Mouse (Mus musculus) small intestine, adult 2 months (tissue): ENCODE data around the gene Vwa7. TPM values are rescaled to one million over a fixed set of nuclear protein-coding genes. Genes with fewer than 3 reads are reported as not detected.

Experiments used
- H3K27ac ChIP-seq: fragments of 200-500 bp; 2 replicates; pipeline ENCODE4 v1.5.1; 2012; ENCODE audit warnings: low read depth, low read length, control low read depth, inconsistent platforms; ENCODE audit not compliant: insufficient read depth
- H3K27me3 ChIP-seq: fragments of 200-500 bp; 2 replicates; pipeline ENCODE4 v1.6.1; 2012; ENCODE audit warnings: mild to moderate bottlenecking, moderate library complexity, low read length, inconsistent platforms; ENCODE audit not compliant: control insufficient read depth, insufficient read depth
- H3K36me3 ChIP-seq: fragments of 200-500 bp; 2 replicates; pipeline ENCODE4 v1.6.1; 2012; ENCODE audit warnings: mild to moderate bottlenecking, low read length, control low read depth, inconsistent platforms; ENCODE audit not compliant: control insufficient read depth, insufficient read depth
- H3K4me1 ChIP-seq: fragments of 200-500 bp; 2 replicates; pipeline ENCODE4 v1.6.1; 2012; ENCODE audit warnings: low read length, inconsistent platforms, mixed read lengths; ENCODE audit not compliant: control insufficient read depth, insufficient read depth, insufficient read length
- H3K4me3 ChIP-seq: fragments of 200-500 bp; 2 replicates; pipeline ENCODE4 v1.5.1; 2012; ENCODE audit warnings: low read depth, mild to moderate bottlenecking, control low read depth, inconsistent platforms, low read length, moderate library complexity
- CTCF ChIP-seq: fragments of 200-500 bp; IDR thresholded peaks from 2 replicates; pipeline ENCODE4 v1.5.1; 2012; ENCODE audit warnings: low read depth, mild to moderate bottlenecking, control low read depth, inconsistent platforms, low read length, moderate library complexity, mixed read lengths; ENCODE audit not compliant: insufficient replicate concordance, insufficient read length; ENCODE audit errors: extremely low read depth
- POLR2A ChIP-seq: fragments of 200-500 bp; IDR thresholded peaks from 2 replicates; pipeline ENCODE4 v1.6.1; 2012; ENCODE audit warnings: low read depth, mild to moderate bottlenecking, control low read depth, inconsistent platforms, low read length, moderate library complexity
- WGBS: fragments of 180-500 bp; shearing (Covaris S2); methylation state at CpG from one replicate; pipeline ENCODE4 v1.1.7; 2018; 5-methylcytosine and 5-hydroxymethylcytosine counted together
- polyA plus RNA-seq: library from polyadenylated mRNA; depleted of rRNA; stranded (reverse); fragments of >200 nt; gene quantifications from 2 replicates; pipeline ENCODE4 v1.2.3, GENCODE M21; 2012

Vwa7 gene
- polyA plus RNA-seq, 1 experiment = 0.82 TPM

DNA sequence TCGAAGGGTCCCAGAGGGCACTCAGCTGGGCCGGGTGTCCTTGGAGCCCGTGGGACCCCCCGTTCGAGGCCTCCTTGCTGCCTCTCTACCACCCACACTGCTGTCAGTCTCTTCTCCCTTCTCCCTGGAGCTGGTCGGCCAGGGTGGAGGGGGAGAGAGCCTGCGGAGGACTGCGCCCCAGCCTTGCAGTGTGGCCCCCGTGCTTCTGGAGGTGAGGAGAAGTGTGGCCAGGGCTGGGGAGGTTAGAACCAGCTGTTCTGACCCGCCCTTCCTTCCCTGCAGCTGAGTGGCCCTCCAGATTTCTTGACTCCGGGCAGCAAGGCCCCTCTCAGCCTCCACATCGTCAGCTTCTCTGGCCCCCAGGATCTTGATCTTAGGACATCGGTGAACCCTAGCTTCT lies 7.9 kb downstream of the Vwa7 start:
- Histone ChIP-seq H3K4me1 (peaks cover 25% of the 10 kb centered on the region), H3K27me3 (no peaks in the 10 kb centered on the region), H3K36me3 (no peaks in the 10 kb centered on the region), H3K27ac (no peak overlapping the region), H3K4me3 (no peak overlapping the region)
- no peak for TF ChIP-seq CTCF
- TF ChIP-seq POLR2A = no peak
- 74% methylated on average over 13 of the region's 13 CpGs for WGBS

- WGBS = 73% methylated on average over 10 of the region's 10 CpGs
These were observed 8.5 kb downstream of the Vwa7 start for GRCm38 (mm10) chr17:35024691-35025488.

DNA sequence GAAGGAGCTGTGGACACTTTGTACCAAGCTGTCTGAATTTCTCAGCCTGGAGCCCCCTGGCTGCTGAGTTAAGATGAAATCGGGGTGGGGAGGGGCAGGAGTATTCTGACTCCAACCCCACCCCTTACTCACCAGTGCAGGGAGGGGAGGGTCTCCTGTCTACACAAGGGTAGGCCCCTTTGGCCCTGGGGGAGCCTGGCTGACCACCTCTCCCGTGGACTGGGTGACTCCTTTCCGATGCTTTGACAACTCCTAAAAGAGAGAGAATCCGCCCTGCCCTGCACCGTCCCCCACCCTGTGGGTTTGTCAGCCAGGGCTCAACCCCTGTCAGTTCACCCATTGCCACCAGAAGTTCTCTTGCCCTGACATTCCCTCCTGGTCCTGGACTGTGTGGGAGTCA lies 9.8 kb downstream of the Vwa7 start:
- no peaks in the 10 kb centered on the region for H3K36me3 ChIP-seq
- no peak for TF ChIP-seq POLR2A
- TF ChIP-seq CTCF = no peak
- no peak overlapping the region for H3K27ac ChIP-seq
- WGBS = 87% methylated on average over 5 of the region's 5 CpGs
- peaks cover 25% of the 10 kb centered on the region for H3K4me1 ChIP-seq
- no peaks in the 10 kb centered on the region for H3K27me3 ChIP-seq
- H3K4me3 ChIP-seq = no peak overlapping the region

More at GRCm38 (mm10) chr17:35024691-35025488, 8.5 kb downstream of the Vwa7 start:
- Histone ChIP-seq H3K27ac (no peak overlapping the region), H3K36me3 (no peaks in the 10 kb centered on the region), H3K4me3 (no peak overlapping the region), H3K4me1 (peaks cover 25% of the 10 kb centered on the region), H3K27me3 (no peaks in the 10 kb centered on the region)
- TF ChIP-seq POLR2A = no peak
- no peak for TF ChIP-seq CTCF

- Histone ChIP-seq H3K4me3 (no peak within 1 kb of the TSS), H3K27ac (no peak within 1 kb of the TSS), H3K4me1 (peaks cover 21% of the 10 kb centered on the region), H3K27me3 (no peaks in the 10 kb centered on the region), H3K36me3 (no peaks in the 10 kb centered on the region)
- 64% methylated on average over 13 of the region's 13 CpGs for WGBS
- TF ChIP-seq CTCF (no peak), POLR2A (no peak)
These were observed 11.1 kb downstream of the Vwa7 start, which contains the start of gene Sapcd1 for GRCm38 (mm10) chr17:35027277-35028068. Gene Sapcd1 (minus strand): TSS chr17:35028016.

GRCm38 (mm10) chr17:35028315-35028714 lies 11.9 kb downstream of the Vwa7 start:
- TF ChIP-seq CTCF (no peak), POLR2A (no peak)
- WGBS = 65% methylated on average over 2 of the region's 2 CpGs
- Histone ChIP-seq H3K4me3 (no peak overlapping the region), H3K36me3 (no peaks in the 10 kb centered on the region), H3K27me3 (no peaks in the 10 kb centered on the region), H3K4me1 (peaks cover 15% of the 10 kb centered on the region), H3K27ac (no peak overlapping the region)

GRCm38 (mm10) chr17:35029691-35030532 lies 13.5 kb downstream of the Vwa7 start:
- Histone ChIP-seq H3K4me1 (peaks cover 2% of the 10 kb centered on the region; the same call in 1 of the 2 replicates), H3K27me3 (no peaks in the 10 kb centered on the region), H3K36me3 (no peaks in the 10 kb centered on the region), H3K27ac (no peak overlapping the region), H3K4me3 (no peak overlapping the region)
- TF ChIP-seq CTCF (peak; percentile 55; the same call in 1 of the 2 replicates), POLR2A (no peak)
- WGBS = 42% methylated on average over 19 of the region's 19 CpGs
